Mouse (Mus musculus) activated CD4-positive, CD25-positive, alpha-beta regulatory T cell, adult 4 months (primary cell): ENCODE measurements around the gene Spag9. TPM values are rescaled to one million over a fixed set of nuclear protein-coding genes. Genes with fewer than 3 reads are reported as not detected.
A peak's percentile ranks its signal among the peaks of the same experiment; 100 is the strongest.
"Not testable (repeated sequence)": the region's sequence is repeated elsewhere in the genome, so short reads cannot be mapped to it uniquely, and the experiment has no call there.

ENCODE experiments used
- ATAC-seq: one replicate; pipeline ENCODE4 v1.8.0; 2017
- polyA plus RNA-seq, 2 experiments: library from polyadenylated mRNA; unstranded; fragments of 100-300 nt; shearing (Covaris generic); gene quantifications; one replicate each; pipeline ENCODE4 v1.2.1; 2017

The Spag9 gene
- polyA plus RNA-seq, 2 experiments from 2014 or later, result 17.2 to 18.7 TPM

DNA sequence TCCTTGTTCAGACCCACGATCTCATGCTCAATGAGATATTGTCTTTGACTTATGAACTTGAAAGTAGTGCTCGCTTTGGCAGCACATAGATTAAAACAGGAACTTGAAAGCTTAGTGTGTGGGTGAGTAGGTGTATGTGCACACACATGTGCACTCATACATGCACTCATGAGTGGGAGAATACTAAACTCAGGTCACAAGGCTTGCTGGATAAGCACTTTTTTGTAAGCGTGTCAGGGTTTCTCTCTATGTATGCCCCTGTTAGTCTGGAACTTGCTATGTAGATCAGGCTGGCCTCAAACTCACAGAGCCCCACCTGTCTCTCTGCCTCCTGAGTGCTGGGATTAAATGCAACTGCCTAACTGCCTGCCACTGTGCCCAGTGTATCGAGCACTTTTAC is 8.9 kb upstream of the Spag9 start:
- ATAC-seq, result no peak

DNA sequence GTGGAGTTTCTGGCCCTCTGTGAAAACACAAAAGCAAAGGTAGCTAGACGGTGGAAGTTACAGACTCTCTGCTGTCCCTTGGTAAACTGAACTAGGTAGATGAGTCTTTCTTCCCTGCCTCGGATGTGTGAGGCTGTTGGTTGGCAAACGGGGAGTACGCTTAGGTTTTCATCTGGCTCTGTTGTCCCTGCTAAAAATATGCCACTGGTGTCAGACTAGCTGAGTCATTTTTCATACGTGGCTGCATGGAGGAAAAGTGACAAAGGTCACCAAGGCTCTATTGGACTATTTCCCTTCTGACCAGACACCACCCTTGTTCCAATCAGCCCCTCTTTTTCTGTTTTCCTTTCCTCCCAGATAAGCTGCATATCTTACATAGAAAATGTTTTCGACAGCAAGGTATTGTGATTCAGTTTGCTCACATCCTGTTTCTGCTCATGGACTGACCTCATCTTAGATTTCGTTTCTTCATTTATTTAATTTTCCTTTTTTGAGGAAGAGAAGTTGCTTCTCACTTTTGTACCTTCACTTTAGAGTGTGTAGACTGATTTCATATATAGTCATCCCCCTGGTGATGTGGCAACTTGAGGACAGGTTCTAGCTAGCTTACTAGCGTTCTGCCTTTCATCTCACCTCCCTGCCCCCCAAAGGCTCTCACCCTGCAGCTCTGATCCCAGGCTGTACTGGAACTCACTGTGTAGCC is 8.1 kb upstream of the Spag9 start:
- ATAC-seq, result no peak

DNA sequence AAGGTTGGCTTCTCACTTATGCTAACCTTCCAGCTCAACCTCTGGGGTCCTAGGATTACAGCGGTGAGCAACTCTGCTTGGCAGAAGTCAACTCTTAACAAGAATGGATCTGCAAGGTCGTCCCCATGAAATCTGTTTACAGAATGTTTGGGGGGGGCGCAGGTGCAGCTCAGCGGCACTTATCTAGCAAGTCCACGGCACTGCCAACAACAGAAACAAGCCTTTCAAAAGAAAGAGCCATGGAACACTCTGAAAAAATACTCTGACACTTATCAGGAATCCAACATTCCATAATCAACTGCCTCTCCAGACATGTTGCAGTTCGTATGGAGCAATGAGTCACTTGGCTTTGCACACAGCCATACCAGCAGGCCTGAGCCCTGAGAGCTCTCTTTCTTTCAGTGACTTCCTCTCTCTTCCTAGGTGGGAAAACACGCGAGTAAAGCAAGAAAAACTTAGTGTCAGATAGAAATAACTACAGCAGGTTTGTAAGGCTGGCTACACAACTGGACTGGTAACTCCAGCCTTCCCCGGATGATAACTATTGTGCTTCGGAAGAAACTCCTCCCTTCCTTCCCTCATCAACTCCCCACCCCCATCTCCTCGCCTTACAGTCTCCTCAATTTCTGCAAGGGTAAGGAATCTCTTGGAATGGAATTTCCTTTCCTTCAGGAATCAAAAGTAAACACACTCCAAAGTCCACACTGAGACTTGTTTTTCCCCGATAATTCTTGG is 7.4 kb upstream of the Spag9 start:
- ATAC-seq, result no peak

DNA sequence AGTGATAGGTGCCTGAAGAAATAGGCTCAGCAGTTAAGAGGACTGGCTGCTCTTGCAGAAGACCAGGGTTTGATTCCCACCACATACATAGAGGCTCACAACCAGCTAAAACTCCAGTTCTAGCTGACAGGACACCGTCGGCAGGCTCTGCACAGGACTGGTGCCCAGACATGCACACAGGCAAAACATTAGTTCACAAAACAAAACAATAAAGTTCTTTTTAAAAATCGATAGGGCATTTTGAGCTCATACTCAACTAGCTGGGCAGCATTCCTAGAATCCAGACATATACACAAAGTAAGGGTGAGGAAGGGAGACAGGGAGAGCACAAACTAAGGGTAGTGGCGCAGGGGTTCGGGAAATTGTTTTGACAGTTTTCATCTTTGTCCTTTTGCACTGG is 1.4 kb upstream of the Spag9 start:
- ATAC-seq, result no peak

DNA sequence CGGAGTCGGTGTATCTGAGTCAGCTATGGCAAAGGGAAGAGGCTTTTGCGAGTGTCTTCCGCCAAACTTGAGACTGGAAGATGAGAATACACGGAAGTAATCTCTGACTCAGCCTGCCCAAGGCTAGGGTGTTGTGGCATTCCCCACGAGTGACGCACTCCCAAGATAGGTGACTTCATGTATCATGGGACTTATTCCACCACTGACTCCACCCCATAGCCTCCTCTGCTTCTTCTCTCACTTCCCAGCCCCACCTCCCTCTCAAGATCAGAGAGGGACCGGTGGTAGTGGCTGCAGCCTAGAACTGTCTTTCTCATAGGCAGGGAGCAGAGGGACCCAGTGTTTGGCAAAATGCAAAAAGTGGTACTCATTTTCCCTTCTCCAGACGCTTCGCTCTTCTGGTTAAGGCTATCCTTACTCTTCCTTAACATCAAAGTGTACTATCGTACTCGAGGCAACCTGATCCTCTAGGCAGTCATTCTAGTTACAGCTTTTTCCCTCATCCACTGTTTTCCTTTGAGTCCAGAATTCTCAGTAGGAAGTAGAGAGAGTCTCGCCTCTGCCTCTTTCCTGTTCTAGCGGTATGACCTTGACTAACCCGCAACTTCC is 676 bp upstream of the Spag9 start:
- peak; percentile 70 for ATAC-seq

DNA sequence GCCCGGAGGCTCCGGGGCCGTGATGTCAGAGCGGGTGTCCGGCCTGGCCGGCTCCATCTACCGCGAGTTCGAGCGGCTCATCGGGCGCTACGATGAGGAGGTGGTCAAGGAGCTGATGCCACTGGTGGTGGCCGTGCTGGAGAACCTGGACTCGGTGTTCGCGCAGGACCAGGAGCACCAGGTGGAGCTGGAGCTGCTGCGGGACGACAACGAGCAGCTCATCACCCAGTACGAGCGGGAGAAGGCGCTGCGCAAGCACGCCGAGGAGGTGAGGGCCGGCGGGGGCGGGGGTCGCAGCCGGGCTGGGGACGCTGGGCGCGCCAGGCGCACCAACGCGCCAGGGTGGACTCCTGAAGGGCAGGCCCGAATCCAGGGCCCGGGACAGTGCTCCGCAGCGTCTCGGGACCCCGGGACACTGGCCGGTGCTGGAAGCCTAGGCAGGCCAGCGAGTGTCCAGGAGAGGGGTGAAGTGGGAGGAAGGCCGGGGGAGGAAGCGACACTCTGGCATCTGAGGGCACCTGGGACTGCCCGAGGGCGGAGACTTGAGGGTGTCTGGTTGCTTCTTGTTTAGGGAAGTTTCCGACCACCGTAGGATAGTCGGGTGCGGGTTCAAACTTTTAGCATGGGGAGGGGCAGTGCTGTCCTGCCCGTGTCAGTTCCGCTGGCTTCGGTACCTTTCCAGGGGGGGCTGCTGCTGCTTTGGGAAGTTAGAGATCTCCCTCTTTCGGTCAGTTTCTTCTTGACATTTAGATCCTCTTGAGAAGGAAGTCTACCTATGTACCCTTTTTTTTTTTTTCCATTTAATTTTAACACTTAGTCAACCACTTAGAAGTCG is 632 bp downstream of the Spag9 start:
- peak; percentile 26 for ATAC-seq

DNA sequence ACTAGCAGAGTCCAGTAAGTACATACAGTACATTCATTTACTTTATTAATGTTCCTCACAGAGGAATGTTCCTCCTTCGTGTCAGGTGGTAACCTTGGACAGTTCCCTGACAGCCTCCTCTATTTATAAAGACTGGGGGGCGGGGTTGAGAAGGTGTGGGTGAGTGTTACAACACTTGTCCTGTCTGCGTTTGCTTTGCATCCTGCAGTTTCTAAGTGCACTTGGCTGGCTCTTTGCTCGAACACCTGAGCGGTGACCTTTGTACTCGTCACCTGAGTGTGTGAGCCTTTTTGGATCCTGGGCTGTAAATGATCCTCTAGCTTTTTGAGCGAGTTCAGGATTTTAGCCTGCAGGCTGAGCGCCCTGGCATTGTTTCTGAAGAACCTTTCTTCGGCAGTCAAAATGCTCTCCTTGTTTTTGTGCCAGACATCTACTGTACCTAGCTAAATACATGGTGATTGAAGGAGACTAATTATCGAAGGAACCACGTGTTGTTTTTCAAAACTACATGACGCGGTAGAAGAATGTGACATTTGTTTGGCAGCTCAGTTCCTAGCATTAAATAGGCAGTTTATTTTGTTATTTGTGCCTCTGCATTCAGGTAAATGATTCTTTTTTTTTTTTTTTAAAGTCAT is 1.4 kb downstream of the Spag9 start:
- peak; percentile 8 for ATAC-seq

DNA sequence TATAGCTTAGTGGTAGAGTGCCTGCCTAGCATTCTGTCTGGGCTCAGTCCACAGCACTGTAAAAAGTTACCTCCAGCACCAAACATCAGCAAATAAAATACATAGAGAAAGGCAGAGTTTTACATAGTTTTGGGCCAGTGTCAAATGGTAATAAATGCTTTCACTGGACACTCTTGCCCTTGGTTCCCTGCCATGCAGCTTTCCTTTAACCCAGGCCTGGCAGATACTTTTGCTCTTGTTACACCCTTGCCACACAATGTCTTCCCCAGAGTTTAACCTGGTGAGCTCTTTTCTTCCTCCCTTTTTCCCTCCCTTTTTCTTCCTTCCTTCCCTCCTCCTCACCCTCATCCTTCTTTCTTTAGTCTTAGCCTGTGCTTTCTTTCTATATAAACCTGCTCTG is 3.4 kb downstream of the Spag9 start:
- no peak for ATAC-seq

DNA sequence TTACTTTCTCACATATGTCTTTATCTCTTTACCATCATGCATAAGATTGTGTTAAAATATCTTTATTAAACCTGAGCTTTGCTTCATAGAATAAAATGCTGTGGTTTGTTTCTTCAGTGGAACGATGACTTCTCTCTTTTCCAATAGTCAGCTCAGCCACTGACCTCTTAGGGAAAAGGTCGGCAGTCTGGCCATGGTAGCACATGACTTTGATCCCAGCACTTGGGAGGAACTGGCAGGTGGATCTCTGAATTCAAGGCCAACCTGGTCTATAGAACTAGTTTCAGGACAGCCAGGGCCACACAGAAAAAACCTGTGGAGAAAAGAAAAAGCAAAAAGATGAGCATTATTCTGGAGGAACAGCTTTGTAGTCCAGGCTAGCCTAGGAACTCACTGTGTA is 7.5 kb downstream of the Spag9 start:
- ATAC-seq, result no peak

DNA sequence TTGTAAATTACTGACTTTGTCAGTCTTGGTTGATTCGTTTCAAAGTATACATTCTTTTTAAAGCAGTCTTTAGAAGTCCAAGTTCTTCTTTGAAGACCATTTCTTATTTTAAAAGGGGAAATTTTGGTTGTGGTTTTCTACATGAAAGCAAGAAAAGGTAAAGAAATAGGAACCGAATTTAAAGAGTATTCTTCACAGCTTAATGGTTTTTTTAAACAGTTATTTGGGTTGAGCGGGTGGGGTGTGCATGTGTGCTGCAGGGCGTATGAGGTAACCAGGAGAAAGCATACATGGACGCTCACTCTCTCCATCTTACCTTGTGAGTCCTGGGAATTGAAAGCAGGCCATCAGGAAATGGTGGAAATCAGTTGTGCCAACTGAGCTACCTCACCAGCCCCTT is 23.2 kb downstream of the Spag9 start:
- ATAC-seq, result no peak

DNA sequence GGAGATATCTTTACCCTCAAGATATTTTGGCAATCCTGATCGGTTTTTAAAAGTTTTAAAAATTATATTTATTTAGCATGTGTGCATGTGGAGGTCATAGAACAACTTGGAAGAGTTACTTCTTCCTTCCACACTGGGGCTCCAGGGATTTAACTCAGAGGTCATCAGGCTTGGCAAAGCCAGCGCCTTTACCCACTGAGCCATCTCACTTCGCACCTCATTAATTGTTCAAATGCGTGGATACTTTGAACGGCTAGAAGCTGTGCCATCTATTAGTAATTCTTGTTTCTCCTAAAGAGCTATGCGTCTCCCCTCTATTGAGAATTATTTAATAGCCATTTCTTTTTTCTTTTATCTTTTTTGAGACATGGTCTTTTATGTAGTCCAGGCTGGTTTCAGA is 24.5 kb downstream of the Spag9 start:
- no peak for ATAC-seq

DNA sequence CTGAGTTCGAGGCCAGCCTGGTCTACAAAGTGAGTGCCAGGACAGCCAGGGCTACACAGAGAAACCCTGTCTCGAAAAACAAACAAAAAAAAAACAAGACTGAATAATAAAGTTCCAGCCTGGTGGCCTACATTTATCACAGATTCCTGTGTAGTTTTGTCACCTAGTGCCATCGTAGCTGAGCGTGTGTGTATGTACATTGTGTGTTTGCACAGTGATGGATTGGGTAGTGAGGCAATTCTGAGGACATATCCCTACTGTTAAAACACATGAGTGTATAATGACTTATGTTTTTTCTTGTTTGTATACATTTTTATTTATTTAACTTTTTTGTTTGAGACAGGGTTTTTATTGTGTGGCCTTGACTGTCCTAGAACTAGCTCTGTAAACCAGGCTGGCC is 30.4 kb downstream of the Spag9 start:
- no peak for ATAC-seq

DNA sequence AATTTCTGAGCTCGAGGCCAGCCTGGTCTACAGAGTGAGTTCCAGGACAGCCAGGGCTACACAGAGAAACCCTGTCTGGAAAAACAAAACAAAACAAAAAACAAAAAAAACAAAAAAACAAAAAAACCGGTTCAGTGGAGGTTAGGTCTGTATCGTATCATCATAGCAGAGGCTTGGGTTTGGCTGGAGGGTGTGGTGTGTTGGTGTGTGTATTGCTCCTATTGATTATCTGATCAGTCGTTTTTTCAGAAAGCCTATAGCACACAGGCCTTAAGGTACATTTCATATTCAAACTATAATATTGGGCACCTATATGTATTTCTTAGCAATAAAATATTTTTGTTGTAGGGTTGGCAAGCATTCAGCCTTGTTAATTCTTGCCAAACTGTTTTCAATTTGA is 36.2 kb downstream of the Spag9 start:
- ATAC-seq, result no peak

DNA sequence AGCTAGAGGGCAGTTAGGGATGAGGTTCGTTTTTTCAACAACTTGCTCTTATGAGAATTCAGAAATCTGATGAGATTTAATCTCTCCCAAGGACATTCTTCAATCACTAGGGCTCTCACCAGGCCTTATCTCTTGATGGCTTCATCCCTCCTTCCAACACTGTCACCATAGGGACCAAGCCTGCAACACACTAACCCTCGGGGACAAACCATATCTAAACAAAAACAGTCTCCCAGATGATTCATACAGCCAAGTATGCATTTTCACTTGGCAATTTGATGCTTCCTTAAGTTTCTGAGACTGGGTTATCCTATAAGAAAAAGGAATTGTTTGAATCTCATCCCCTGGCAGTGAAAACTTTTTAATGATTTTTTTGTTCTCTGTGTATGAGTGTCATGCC is 37.1 kb downstream of the Spag9 start:
- ATAC-seq, result no peak

DNA sequence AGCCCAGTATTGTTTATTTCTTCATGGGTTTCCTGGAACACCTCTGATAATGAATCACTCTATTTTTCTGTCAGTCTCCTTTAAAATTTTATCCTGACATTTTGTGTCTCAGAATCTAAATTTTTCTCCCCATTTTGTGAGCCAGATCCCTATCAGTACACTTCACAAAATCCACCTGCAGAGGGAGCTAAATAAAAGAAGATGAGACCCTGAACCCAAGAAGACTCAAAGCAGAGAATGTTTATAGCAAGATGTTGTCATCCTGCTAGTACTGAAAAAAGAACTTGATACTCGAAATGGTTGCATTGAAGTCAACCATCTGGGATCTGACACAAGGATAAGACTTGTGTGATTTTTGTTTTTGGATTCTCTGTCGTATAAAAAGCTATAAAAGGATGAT is 40.1 kb downstream of the Spag9 start:
- no peak for ATAC-seq

DNA sequence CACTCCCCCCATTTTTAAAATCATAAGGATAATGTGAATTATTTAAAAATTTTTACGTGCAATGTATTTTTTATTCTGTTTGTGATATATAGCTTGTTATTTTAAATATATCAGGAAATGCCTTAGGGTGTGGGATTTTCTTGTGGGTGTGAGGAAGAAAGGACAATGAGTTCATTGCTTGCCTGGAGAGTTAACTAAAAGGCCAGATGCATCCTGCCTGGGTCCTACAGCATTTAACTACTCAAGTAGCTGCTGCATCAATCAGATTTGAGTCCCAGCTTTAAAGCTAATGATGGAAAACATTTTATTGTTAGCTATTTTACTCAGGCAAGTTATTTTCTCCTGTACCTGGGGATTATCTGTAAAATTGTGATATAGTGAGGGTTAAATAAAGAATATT is 45.6 kb downstream of the Spag9 start:
- no peak for ATAC-seq

DNA sequence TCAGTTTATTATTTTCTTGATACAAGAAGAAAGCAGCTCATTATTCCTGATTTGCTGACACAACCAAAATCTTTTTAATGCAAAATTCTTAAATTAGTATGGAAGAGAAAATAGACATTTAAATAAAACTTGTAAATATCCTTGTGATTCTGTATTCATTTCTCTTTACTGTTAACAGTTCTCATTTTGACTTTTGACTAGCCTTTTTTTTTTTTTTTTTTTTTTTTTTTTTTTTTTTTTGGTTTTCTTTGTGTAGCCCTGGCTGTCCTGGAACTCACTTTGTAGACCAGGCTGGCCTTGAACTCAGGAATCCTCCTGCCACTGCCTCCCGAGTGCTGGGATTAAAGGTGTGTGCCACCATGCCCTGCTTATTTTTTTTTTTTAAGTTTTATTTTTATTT is 46.4 kb downstream of the Spag9 start:
- ATAC-seq, result not testable (repeated sequence)

DNA sequence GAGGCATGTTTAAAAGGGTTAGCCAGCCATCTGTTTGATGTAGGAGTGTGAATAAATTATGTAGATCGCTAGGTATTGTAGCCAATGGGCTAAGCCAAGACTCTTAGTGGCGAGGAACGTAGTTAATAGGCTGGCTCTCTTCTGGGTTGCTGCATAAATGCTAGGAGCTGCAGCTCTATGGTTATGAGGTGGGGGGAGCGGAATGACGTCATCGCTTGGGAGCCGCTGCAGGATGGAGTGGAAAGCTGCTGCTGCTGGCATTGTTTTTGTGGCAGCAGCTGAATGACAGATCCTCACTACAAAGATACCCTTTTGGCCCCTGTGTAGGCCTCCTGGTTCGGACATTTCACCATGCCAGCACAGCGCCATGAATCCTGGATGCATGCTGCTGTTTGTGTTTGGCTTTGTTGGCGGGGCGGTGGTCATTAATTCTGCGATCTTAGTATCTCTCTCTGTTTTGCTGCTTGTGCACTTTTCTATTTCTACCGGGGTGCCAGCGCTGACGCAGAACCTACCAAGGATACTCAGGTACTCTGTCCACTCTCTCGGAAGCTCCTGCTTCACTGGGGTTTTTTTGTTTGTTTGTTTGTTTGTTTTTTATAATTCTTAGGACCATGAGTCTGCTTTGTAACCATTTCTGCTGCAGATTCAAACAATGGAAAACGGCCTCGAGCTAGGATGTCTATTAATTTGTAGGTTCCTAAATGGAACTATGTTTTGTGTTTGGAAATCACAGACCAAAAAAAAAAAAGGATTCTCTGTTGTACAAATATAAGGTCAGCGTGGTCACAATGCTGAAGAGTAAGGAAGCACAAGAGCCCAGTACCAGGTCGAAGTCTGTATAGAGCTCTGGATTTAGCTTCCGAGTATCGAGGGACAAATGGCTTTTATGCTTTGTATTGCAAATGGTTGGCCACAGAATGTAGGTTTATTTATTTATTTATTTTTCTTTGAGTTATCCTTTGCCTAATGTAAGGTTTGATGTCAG is 48.4 kb downstream of the Spag9 start:
- no peak for ATAC-seq

DNA sequence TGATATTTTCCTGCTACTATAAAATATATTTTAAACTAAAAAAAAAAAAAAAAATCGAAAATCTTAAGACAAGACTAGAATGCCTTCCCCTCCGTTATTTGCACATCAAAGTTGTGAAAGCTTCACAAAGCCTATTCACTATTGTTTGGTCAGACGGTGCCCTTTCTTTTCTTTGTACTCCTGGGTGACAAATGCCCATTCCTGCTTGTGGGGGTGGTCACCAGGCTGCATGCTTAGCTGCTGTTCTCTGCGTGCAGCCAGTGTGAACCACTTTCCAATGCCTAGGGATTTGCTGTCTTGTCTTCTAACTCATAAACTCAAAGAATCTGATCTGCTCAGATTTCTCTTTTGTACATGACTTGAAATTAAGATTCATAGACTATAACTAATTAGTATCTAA is 49.1 kb downstream of the Spag9 start:
- ATAC-seq, result no peak

DNA sequence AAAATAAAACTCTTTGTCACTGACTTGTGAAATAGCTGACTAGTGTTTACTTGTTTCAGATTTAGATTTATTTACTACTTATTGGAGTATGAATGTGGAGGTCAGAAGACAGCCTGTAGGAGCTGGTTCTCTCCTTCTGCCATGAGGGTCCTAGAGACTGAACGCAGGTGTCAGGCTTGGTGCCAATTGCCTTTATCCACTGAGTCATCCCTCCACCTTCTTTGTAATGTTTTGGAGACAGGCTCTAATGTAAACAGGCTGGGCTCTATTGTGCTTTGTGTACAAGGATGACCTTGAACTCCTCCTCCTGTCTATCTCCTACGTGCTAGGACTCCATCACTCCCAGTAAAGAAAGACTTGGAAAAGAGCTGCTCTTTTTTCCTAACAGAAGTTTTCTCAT is 51.4 kb downstream of the Spag9 start:
- ATAC-seq, result no peak

DNA sequence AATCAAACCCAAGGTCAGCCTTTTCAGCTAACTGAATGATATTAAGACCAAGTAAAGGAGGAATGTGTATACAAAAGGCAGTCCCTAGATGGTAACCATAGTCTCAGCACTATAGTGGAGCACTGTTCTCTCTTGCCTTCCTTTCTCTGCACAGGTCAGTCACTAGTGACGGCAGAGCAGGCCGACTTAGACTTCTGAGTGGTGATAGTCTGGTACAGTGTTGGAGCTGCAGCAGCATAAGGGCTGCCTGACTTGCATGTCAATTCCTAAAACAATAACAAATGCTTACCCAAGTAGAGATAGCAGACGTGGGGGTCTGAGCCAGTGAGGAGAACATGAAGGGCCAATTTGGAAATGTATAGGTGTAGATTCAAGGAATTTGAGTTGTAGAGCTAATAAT is 58.3 kb downstream of the Spag9 start:
- ATAC-seq, result no peak

DNA sequence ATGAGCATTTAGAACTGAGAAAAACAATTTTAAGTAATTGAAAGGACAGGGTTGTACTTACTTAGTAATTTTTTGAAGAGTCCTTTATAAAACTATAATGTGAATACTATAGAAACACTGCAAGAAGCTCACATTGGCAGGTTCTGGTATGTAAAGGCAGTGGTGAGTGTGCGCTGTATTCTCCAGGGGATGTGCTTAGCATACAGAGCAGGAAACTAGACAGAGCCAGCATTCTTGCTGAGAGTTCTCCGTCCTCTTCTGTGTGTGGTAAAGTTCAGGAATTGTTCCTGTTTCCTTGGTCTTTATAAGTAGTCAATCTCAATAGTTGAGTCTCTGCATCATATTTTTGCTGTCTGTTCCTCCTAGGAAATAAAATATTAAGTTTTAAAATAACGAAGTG is 59.0 kb downstream of the Spag9 start:
- ATAC-seq, result no peak
